ENCODE assay signal across 10 mouse cellular contexts in the genomic region with DNA sequence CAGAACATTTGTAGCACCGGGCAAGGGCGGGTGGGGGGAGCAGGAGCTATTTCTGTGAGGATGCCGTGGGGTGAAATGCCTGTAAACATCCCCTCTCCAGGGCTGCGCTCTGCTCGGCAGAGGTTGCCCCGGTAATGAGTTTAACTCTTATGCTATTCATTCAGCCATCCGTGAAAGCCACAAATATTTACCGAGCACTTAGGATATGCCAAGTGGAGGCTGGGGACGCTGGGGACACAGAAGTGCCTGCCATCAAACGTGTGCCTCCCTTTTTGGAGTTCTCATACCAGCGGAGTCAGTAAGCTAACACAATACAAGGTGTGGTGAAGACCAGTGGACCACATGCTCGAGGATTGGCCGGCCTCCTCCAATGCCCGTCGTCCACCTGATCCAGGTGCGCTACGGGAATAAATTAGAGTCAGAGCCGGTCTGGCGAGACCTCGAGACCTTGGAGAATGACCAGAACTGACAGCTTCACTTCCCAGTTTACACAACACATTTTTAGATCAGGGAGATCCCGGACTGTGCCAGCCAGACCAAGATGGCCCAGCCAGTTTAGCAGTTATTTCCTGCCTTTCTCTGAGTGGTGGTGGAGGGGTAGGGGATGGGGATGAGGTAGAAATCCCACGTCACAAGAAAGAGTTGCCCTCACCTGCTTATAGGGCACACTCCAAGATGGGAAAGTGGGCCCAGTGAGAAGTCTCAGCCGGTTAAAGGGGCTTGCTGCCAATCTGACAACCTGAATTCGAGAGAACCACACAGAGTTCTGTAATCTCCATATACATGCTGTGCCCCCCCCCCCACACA.
A peak's percentile ranks its signal among the peaks of the same experiment; 100 is the strongest.
DNase-seq lines count a peak whose midpoint lies in the region; ATAC-seq lines count a peak whose summit lies in the region.
"Had no signal": no experiment of that assay in that cellular context is flagged by ENCODE, and none has a peak within 500 bp of the region (broad histone marks: within the 10 kb centered on the region; RNA-seq: fewer than 3 reads in every experiment).

No protein-coding gene starts in this region.

- peaks cover 30% of the 10 kb centered on the region for H3K4me1 ChIP-seq in heart, embryonic 15.5 days (replicated peaks)
- peaks cover 33% of the 10 kb centered on the region for H3K4me1 ChIP-seq in embryonic facial prominence, embryonic 14.5 days (ENCODE audit: control insufficient read depth, insufficient read depth, low read length)
- H3K4me1 ChIP-seq in kidney, embryonic 15.5 days: peaks cover 64% of the 10 kb centered on the region
- peaks cover 20% of the 10 kb centered on the region for H3K4me1 ChIP-seq in intestine, embryonic 16.5 days (ENCODE audit: control insufficient read depth, insufficient read depth, low read length)

- no peaks in the 10 kb centered on the region for H3K9me3 ChIP-seq in heart, embryonic 15.5 days (replicated peaks)
- no peaks in the 10 kb centered on the region for H3K9me3 ChIP-seq in embryonic facial prominence, embryonic 14.5 days (ENCODE audit: control insufficient read depth, low read length)
- H3K9me3 ChIP-seq in kidney, embryonic 15.5 days (replicated peaks): no peaks in the 10 kb centered on the region
- H3K9me3 ChIP-seq in intestine, embryonic 16.5 days (ENCODE audit: control insufficient read depth, low read length): no peaks in the 10 kb centered on the region

- H3K27ac ChIP-seq in heart, embryonic 15.5 days: no peak overlapping the region
- peak overlapping the region; percentile 48; the same call in 1 of the 2 replicates for H3K27ac ChIP-seq in embryonic facial prominence, embryonic 14.5 days (replicated peaks; ENCODE audit: low read depth, low read length)
- no peak overlapping the region for H3K27ac ChIP-seq in kidney, embryonic 15.5 days
- no peak overlapping the region for H3K27ac ChIP-seq in intestine, embryonic 16.5 days (ENCODE audit: low read length)

- 51% methylated on average over 24 of the region's 24 CpGs for WGBS in heart, embryonic 15.5 days
- 39% methylated on average over 24 of the region's 24 CpGs for WGBS in embryonic facial prominence, embryonic 14.5 days
- WGBS in kidney, embryonic 15.5 days: 51% methylated on average over 24 of the region's 24 CpGs
- WGBS in intestine, embryonic 16.5 days: 37% methylated on average over 24 of the region's 24 CpGs

- no peak for ATAC-seq in heart, embryonic 15.5 days (replicated peaks; ENCODE audit: insufficient number of reproducible peaks, insufficient read depth, low FRiP score, low read depth)
- ATAC-seq in embryonic facial prominence, embryonic 14.5 days (ENCODE audit: low read depth): peak; percentile 4; the same call in 1 of the 2 replicates
- no peak for ATAC-seq in kidney, embryonic 15.5 days (replicated peaks; ENCODE audit: low FRiP score)
- no peak for ATAC-seq in intestine, embryonic 16.5 days

- H3K36me3 ChIP-seq in heart, embryonic 15.5 days: no peaks in the 10 kb centered on the region
- no peaks in the 10 kb centered on the region for H3K36me3 ChIP-seq in embryonic facial prominence, embryonic 14.5 days (ENCODE audit: control insufficient read depth, insufficient read depth, low read length)
- H3K36me3 ChIP-seq in kidney, embryonic 15.5 days: no peaks in the 10 kb centered on the region
- no peaks in the 10 kb centered on the region for H3K36me3 ChIP-seq in intestine, embryonic 16.5 days (ENCODE audit: control insufficient read depth, insufficient read depth, low read length)

- no peaks in the 10 kb centered on the region; the same call in 1 of the 2 replicates for H3K27me3 ChIP-seq in heart, embryonic 15.5 days
- H3K27me3 ChIP-seq in embryonic facial prominence, embryonic 14.5 days (replicated peaks; ENCODE audit: control insufficient read depth, insufficient read depth, low read length): no peaks in the 10 kb centered on the region
- peaks cover 28% of the 10 kb centered on the region for H3K27me3 ChIP-seq in kidney, embryonic 15.5 days
- 0 out of 2 replicates have a peak, but pooled peaks cover 3% of the 10 kb centered on the region for H3K27me3 ChIP-seq in intestine, embryonic 16.5 days (replicated peaks; ENCODE audit: control insufficient read depth, insufficient read depth, low read length)
- H3K27me3 ChIP-seq: CH12.LX had no signal

- no peak for DNase-seq in heart, adult 9 months (ENCODE audit: low spot score in 2 of 2)
- DNase-seq in embryonic facial prominence, embryonic 14.5 days (ENCODE audit: low spot score): peak; percentile 60
- peak; percentile 62 for DNase-seq in lung, postnatal 14 days
- DNase-seq in embryo, embryonic 10.5 days (ENCODE audit: low spot score): no peak
- DNase-seq in yolk sac, embryonic 10.5 days (ENCODE audit: low spot score): no peak
- DNase-seq: cerebellum, postnatal 36 days had no signal

- no peak overlapping the region for H3K9ac ChIP-seq in heart, embryonic 15.5 days
- no peak overlapping the region for H3K9ac ChIP-seq in embryonic facial prominence, embryonic 14.5 days (ENCODE audit: low read depth, low read length)
- H3K9ac ChIP-seq in kidney, embryonic 15.5 days: no peak overlapping the region
- no peak overlapping the region for H3K9ac ChIP-seq in intestine, embryonic 16.5 days (ENCODE audit: low read depth, low read length)

- no peak overlapping the region for H3K4me3 ChIP-seq in heart, embryonic 15.5 days
- H3K4me3 ChIP-seq in embryonic facial prominence, embryonic 14.5 days (ENCODE audit: low read depth, low read length): no peak overlapping the region
- no peak overlapping the region for H3K4me3 ChIP-seq in kidney, embryonic 15.5 days (replicated peaks)
- H3K4me3 ChIP-seq in intestine, embryonic 16.5 days (ENCODE audit: low read length): no peak overlapping the region

- H3K4me2 ChIP-seq in heart, embryonic 15.5 days: peak overlapping the region; percentile 86; the same call in 1 of the 2 replicates
- H3K4me2 ChIP-seq in embryonic facial prominence, embryonic 14.5 days (ENCODE audit: low read depth, low read length): no peak overlapping the region
- H3K4me2 ChIP-seq in kidney, embryonic 15.5 days: peak overlapping the region; percentile 75; the same call in 1 of the 2 replicates
- no peak overlapping the region for H3K4me2 ChIP-seq in intestine, embryonic 16.5 days (ENCODE audit: low read depth, low read length)

Comparison
In these comparisons a context has a peak if more than half of its experiments do, and no peak if none do; other contexts are left out.
1. H3K4me2 ChIP-seq: peak in heart, embryonic 15.5 days (single experiment) and kidney, embryonic 15.5 days (single experiment); none in embryonic facial prominence, embryonic 14.5 days (single experiment) and intestine, embryonic 16.5 days (single experiment).
2. DNase-seq: peak in embryonic facial prominence, embryonic 14.5 days (single experiment) and lung, postnatal 14 days (single experiment); none in heart, adult 9 months (0 of 2), embryo, embryonic 10.5 days (single experiment) and yolk sac, embryonic 10.5 days (single experiment).